Mouse (Mus musculus) heart, embryonic 12.5 days (tissue): ENCODE measurements at regions not wholly inside any gene's neighbourhood (a gene's known extent, or its start where the extent isn't known, plus 50 kb on each side); places are given as distances from the start of the nearest gene placed in this dataset.

ENCODE experiments used
- ATAC-seq: fragments of 200-750 bp; cut with Nextera tagmentation; 2 replicates; pipeline ENCODE4 v1.8.0; 2017; ENCODE audit warnings: moderate TSS enrichment, moderate library complexity; ENCODE audit not compliant: insufficient number of reproducible peaks, low FRiP score
- H3K27ac ChIP-seq: fragments of 300-500 bp; sonication (generic); 2 replicates; pipeline ENCODE4 v1.5.1; 2016; ENCODE audit warnings: mild to moderate bottlenecking, moderate library complexity; ENCODE audit not compliant: poor library complexity, severe bottlenecking
- H3K27me3 ChIP-seq: fragments of 300-500 bp; sonication (generic); replicated peaks from 2 replicates; pipeline ENCODE4 v1.6.1; 2016; ENCODE audit warnings: mild to moderate bottlenecking, moderate library complexity
- H3K36me3 ChIP-seq: fragments of 300-500 bp; sonication (generic); 2 replicates; pipeline ENCODE4 v1.6.1; 2016; ENCODE audit warnings: mild to moderate bottlenecking, moderate library complexity
- H3K4me1 ChIP-seq: fragments of 300-500 bp; sonication (generic); replicated peaks from 2 replicates; pipeline ENCODE4 v1.6.1; 2016; ENCODE audit warnings: mild to moderate bottlenecking
- H3K4me2 ChIP-seq: fragments of 300-500 bp; sonication (generic); 2 replicates; pipeline ENCODE4 v1.6.1; 2016; ENCODE audit warnings: mild to moderate bottlenecking, moderate library complexity
- H3K4me3 ChIP-seq: fragments of 300-500 bp; sonication (generic); 2 replicates; pipeline ENCODE4 v1.5.1; 2016; ENCODE audit warnings: mild to moderate bottlenecking
- H3K9ac ChIP-seq: fragments of 300-500 bp; sonication (generic); 2 replicates; pipeline ENCODE4 v1.6.1; 2016; ENCODE audit warnings: mild to moderate bottlenecking, moderate library complexity
- H3K9me3 ChIP-seq: fragments of 300-500 bp; sonication (generic); replicated peaks from 2 replicates; pipeline ENCODE4 v1.6.1; 2016; ENCODE audit warnings: mild to moderate bottlenecking, moderate library complexity
- WGBS: fragments of 180-500 bp; shearing (Covaris S2); methylation state at CpG from one replicate; pipeline ENCODE4 v1.1.7; 2016; 5-methylcytosine and 5-hydroxymethylcytosine counted together

DNA sequence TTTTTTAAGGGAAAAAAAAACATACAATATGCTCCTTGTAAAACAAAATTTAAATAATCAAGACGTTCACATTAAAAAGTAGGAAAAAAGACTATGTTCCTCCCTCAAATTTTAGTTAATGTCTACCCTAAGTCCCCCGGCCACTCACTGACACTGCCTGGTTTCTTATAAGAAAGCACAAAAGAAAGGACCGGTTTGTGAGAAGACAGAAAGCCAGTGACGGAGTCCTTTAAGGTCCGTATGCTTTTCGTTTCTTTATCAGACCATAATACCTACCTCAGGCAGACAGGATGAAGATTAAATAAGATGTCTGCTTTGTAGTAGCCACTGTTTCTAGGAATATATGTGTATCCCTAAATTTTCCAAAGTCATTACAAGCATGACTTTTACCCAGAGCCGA, 164.3 kb downstream of the Npr3 start:
- Histone ChIP-seq H3K4me1 (peaks cover 30% of the 10 kb centered on the region), H3K9me3 (no peaks in the 10 kb centered on the region), H3K4me2 (0 out of 2 replicates have a peak overlapping the region, but pooled peaks have one; percentile 69), H3K27ac (no peak overlapping the region), H3K36me3 (no peaks in the 10 kb centered on the region), H3K27me3 (no peaks in the 10 kb centered on the region), H3K4me3 (no peak overlapping the region), H3K9ac (no peak overlapping the region)
- ATAC-seq: no peak
- 46% methylated on average over 7 of the region's 7 CpGs for WGBS

DNA sequence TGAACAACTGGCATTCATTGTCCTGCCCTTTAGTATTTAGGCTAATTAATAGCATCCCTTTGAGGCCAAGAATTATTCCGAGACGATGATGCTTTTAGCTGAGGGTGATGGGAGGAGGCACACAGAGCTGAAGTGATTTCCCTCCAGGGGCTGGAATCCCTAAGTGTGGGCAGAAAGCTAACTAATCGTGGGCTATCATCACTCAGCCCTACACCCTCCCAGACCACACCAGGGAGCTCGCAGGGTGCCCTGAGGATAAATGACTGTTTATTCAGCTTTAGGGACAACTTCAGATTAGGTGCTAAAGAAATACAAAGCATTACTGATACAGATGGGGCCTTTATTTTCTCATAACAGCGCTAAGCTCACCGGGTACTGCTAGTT, 164.7 kb downstream of the Npr3 start:
- ATAC-seq: no peak
- Histone ChIP-seq H3K9me3 (no peaks in the 10 kb centered on the region), H3K36me3 (no peaks in the 10 kb centered on the region), H3K9ac (no peak overlapping the region), H3K4me1 (peaks cover 30% of the 10 kb centered on the region), H3K27ac (peak overlapping the region; percentile 39; the same call in 1 of the 2 replicates), H3K27me3 (no peaks in the 10 kb centered on the region), H3K4me3 (peak overlapping the region; percentile 37), H3K4me2 (peak overlapping the region; percentile 69)
- WGBS: 7% methylated on average over 6 of the region's 6 CpGs

DNA sequence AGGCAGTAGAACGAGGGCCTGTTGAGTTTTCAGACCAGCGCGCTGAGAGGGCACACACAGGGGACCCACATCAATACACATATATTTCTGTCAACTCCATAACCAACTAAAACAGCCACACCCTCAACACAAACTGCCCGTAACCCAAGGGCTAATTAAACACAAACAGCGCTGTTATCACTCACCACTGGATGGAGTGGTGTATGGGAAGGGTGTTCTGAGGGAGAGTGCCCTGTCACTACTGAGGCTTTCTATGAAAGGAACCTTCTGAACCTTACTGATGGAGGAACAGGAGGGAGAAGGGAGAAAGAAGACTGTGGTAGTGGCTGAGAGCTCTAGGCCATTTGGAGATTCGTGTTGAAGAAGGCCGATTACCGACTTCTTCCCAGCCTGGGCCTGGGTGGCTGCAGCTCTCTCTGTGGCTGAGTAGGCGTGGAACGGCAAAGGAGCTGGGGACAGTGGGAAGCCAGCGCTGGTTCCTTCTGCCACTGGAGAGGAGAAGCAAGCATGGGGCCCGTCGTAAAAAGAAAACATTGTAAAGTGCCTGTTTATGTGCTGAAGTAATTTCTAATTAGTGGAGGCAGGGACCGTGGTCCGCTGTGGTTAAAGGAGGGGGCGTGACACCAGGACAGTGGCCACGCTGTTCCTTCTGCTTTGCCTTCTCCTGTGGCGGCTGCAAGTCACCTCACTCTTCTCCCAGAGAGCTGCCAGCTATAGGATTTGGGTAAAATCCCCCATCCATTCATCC, 165.3 kb downstream of the Npr3 start:
- H3K27me3 ChIP-seq: no peaks in the 10 kb centered on the region
- no peaks in the 10 kb centered on the region for H3K9me3 ChIP-seq
- H3K36me3 ChIP-seq: no peaks in the 10 kb centered on the region
- peak overlapping the region; percentile 39 for H3K27ac ChIP-seq
- H3K4me2 ChIP-seq: peak overlapping the region; percentile 69
- peak overlapping the region; percentile 23; the same call in 1 of the 2 replicates for H3K9ac ChIP-seq
- H3K4me3 ChIP-seq: peak overlapping the region; percentile 37
- peaks cover 30% of the 10 kb centered on the region for H3K4me1 ChIP-seq
- 19% methylated on average over 18 of the region's 18 CpGs for WGBS
- ATAC-seq: 0 out of 2 replicates have a peak, but pooled peaks have one; percentile 23

DNA sequence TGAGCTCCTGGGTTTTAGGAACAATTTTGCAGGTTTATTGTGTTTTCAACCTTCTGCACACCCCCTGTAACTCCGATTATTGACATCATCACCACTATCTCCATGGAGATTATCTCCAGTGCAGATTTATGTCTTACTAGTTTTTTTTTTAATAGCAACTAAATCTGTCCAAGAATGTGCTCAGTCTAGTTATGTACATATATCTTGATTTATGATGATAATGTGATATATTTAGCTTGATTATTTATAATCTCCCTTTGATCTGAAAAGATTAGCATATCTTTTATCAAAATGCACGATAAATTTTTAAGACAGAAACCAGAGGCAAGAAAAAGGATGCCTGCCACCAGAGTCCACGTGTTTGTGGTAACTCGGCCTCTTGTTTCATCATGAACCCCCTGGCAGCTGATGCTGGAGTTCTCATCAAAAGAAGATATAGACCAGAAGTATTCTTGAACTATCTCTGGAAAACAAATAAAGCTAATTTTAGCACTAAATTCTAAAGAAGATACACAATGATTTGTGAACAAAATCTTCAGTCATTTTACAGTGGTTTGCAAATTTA, 169.6 kb downstream of the Npr3 start:
- ATAC-seq: no peak
- Histone ChIP-seq H3K4me2 (no peak overlapping the region), H3K36me3 (no peaks in the 10 kb centered on the region), H3K9ac (no peak overlapping the region), H3K4me3 (no peak overlapping the region), H3K27me3 (no peaks in the 10 kb centered on the region), H3K9me3 (no peaks in the 10 kb centered on the region), H3K4me1 (peaks cover 13% of the 10 kb centered on the region), H3K27ac (no peak overlapping the region)
- 63% methylated on average over 4 of the region's 4 CpGs for WGBS

DNA sequence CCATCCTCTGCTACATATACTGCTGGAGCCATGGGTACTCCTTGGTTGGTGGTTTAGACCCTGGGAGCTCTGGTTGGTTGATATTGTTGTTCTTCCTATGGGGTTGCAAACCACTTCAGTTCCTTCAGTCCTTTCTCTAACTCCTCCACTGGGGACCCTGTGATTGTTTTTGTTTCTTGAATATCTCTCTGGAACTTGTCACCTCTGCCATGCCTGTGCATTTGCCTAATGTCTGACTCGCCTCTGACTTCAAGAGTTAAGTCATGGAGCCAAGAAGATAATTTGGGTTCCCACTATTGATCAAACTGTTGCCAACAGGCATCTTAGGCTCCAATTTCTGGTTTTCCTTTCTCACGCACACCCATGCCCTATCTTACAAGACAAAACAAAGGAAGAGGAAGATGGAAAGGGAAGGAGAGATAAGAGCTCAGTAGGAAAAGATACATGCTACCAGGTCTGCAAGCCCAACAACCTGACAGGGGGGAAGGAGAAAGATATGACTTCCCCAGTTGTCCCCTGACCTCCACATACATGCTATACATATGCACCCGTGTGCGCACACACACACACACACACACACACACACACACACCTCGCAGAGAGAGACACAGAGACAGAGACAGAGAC, 172.3 kb downstream of the Npr3 start:
- H3K4me2 ChIP-seq: no peak overlapping the region
- H3K27ac ChIP-seq: peak overlapping the region; percentile 76
- WGBS: 46% methylated on average over 5 of the region's 5 CpGs
- ATAC-seq: peak; percentile 78
- H3K27me3 ChIP-seq: no peaks in the 10 kb centered on the region
- no peaks in the 10 kb centered on the region for H3K4me1 ChIP-seq
- H3K36me3 ChIP-seq: no peaks in the 10 kb centered on the region
- no peak overlapping the region for H3K4me3 ChIP-seq
- H3K9ac ChIP-seq: no peak overlapping the region
- no peaks in the 10 kb centered on the region for H3K9me3 ChIP-seq

DNA sequence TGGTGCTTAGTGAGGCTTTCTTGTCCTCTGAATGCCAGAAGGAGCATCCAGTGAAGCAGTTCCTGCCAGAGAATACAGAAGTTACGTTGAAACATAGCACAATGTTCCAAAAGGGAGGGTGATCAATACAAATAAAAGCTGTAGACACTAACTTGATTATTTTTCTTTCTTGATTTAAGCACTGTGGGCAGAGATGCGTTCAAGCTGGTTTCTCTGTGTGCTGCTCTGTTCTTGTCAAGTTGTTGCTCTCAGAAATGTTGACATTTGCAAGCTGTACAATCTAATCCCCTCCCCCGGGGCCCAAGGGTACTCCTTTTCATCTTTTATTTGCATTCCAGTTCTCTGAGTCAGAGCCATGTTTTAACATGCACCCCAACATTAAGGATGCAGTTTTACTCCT, 177.7 kb downstream of the Npr3 start:
- Histone ChIP-seq H3K27me3 (no peaks in the 10 kb centered on the region), H3K4me1 (peaks cover 4% of the 10 kb centered on the region; the same call in 1 of the 2 replicates), H3K9me3 (no peaks in the 10 kb centered on the region), H3K27ac (no peak overlapping the region), H3K4me2 (no peak overlapping the region), H3K9ac (no peak overlapping the region), H3K36me3 (no peaks in the 10 kb centered on the region), H3K4me3 (no peak overlapping the region)
- WGBS: 29% methylated on average over 3 of the region's 3 CpGs
- no peak for ATAC-seq

DNA sequence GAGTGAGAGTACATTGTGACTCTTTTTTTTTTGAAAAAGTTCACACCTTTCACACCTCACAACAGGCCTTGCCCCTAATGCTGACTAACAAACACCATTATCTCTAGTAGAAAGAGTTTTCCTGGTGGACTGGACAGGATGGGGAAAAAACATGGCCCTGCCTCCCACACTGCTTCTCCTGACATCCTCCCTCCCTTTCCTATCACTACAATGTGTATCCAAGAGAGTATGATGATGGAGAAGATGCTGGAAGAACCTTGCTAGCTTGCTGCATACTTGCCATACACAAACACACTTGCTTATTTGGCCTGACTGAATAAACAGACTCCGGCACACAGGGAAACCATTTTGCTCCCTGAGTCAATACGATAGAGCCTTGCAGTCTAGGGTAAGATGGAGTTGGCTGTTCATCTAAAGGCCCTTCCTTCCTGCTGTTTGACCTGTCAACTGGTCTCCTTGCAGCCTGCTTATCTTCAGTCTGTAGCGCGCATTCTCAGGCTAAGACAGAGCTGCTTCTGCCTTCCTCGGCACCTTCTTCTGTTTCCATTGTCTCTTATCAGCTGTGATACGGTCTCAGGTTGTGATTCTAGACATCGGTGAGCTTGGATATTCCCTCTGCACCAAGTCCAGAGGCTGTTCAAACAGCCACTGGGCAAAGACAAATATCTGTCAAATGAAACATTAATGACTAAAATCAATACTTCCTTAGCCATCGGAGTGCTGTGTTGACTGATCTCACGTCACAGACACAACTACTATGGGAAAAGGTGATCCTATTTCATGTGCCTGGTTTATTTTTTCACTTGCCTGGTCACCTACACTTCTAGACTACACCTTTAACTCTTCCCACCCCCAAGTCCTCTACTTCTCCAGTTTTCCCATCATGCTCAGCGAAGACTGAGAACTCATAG, 181.2 kb downstream of the Npr3 start:
- peak overlapping the region; percentile 56 for H3K27ac ChIP-seq
- ATAC-seq: peak; percentile 90
- 34% methylated on average over 10 of the region's 10 CpGs for WGBS
- H3K9ac ChIP-seq: no peak overlapping the region
- no peak overlapping the region for H3K4me3 ChIP-seq
- H3K36me3 ChIP-seq: no peaks in the 10 kb centered on the region
- H3K27me3 ChIP-seq: no peaks in the 10 kb centered on the region
- no peak overlapping the region for H3K4me2 ChIP-seq
- H3K4me1 ChIP-seq: peaks cover 5% of the 10 kb centered on the region; the same call in 1 of the 2 replicates
- H3K9me3 ChIP-seq: no peaks in the 10 kb centered on the region

DNA sequence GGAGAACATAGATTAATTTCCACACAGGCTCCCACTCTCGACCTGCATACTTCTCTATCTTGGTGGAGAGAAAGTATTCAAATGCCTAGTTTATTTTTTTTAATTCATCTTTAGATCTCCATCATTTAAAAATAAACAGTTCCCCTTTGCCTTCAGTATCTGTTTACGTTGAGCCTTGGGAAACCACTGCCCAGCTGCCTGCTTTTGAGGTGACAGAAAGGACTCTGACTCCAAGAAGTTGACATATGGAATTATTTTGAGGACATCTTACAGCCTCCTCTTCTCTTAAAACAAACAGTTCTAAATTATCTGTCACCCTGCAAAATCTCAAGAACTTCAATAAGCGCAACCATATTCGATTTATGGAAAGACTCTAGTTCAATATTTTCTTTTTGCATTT, 186.4 kb downstream of the Npr3 start:
- Histone ChIP-seq H3K9me3 (no peaks in the 10 kb centered on the region), H3K4me2 (no peak overlapping the region), H3K36me3 (no peaks in the 10 kb centered on the region), H3K9ac (no peak overlapping the region), H3K4me1 (0 out of 2 replicates have a peak, but pooled peaks cover 2% of the 10 kb centered on the region), H3K4me3 (no peak overlapping the region), H3K27me3 (no peaks in the 10 kb centered on the region), H3K27ac (no peak overlapping the region)
- ATAC-seq: no peak
- WGBS: 61% methylated on average over 4 of the region's 4 CpGs

DNA sequence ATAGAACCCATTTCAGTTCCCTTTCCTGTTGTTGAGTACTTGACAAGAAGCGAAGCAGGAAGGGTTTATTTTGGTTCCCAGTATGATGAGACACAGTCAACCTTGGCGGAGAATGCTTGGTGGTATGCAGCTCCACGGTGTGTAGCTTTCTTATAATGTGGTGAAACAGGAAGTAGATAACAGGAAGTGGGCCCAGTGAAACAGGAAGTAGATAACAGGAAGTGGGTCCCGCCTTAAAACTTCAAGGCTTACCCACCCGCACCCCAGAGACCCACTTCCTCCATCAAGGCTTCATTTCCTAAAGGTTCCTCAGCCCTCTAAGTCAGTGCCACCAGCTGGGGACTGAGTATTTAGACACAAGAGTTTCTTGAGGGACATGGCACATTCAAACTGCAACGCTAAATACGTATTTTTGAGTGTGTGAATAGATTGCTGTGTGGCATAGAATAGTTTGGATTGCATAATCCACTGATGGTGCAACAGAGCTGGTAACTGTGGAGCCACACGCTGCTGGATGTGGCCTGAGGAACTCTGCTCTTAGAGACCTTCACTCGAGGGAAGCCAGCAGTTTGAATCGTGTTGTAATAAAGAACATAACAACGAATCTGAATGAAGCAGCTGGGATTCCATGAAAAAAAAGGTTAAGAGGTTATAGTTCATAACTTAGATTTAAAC, 190.8 kb downstream of the Npr3 start:
- H3K9ac ChIP-seq: no peak overlapping the region
- H3K36me3 ChIP-seq: no peaks in the 10 kb centered on the region
- no peaks in the 10 kb centered on the region for H3K9me3 ChIP-seq
- H3K27me3 ChIP-seq: no peaks in the 10 kb centered on the region
- 80% methylated on average over 11 of the region's 11 CpGs for WGBS
- H3K27ac ChIP-seq: no peak overlapping the region
- no peak overlapping the region for H3K4me3 ChIP-seq
- no peak overlapping the region for H3K4me2 ChIP-seq
- no peak for ATAC-seq
- peaks cover 4% of the 10 kb centered on the region; the same call in 1 of the 2 replicates for H3K4me1 ChIP-seq

DNA sequence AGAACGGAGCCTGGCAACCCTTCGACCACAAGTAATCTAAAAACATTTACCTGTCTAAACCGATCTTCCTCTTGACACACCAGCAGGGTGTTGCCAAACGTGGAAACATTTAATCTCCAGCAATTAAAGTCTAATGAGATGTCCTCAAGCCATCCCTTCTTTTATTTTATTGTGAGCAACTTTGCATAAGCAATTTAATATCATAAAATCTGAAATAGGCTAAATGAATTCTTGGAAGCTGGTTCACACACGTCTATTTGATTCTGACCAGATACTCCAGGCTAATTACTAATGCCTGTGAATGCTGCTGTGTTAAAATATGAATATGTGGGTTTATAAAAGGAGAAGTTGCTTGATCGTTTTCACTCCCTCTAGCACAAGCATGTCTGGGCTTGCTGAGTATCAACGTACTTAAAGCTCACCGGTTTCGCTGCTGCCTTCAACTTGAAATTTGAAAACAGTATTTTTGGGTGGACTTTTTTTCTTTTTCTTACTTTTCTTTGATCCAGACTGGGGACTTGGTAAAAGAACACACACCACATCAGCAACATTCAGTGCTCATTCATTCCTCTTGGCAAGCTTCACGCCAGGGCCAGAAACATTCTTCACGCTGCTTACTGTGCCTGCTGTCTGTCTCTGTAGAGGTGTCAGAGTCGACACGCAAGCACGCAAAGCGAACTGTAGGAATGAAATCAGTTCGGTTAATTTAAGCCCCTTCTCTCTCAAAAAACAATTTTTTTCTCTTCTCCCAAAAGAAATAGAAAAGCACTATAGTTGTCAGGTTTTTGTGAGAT, 194.4 kb downstream of the Npr3 start:
- Histone ChIP-seq H3K4me1 (peaks cover 4% of the 10 kb centered on the region; the same call in 1 of the 2 replicates), H3K4me3 (no peak overlapping the region), H3K9ac (no peak overlapping the region), H3K27me3 (no peaks in the 10 kb centered on the region), H3K36me3 (no peaks in the 10 kb centered on the region), H3K9me3 (no peaks in the 10 kb centered on the region), H3K27ac (no peak overlapping the region), H3K4me2 (no peak overlapping the region)
- WGBS: 54% methylated on average over 16 of the region's 16 CpGs
- ATAC-seq: no peak
